Mouse (Mus musculus): ENCODE measurements around the gene Hk1. TPM values are rescaled to one million over a fixed set of nuclear protein-coding genes. Genes with fewer than 3 reads are reported as not detected.

Gene Hk1
- polyA plus RNA-seq (2012; rRNA removed): 44.0 and 48.6 TPM in 2 replicates

DNA sequence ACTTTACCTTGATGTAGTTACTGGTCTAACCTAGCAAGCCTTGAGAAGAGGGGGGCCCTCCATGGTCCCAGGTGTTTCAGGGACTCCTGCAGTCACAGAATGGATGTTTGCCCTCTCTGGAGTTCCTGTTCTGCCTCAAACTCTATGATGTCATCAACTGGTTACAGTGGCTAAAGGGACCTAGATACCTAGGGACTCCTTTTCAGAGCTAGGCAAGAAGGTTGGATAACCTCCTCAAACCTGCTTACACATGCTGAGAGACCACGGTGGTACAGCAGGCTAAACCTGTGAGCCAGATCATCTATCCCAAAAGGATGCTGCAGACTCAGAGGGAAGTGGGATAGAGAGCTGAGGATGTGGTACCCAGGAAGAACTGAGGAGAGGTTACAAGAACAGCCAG is at the start of gene Hk1:
TSS of gene Hk1 (minus strand) at position 101 of the 400 bp plus-strand sequence.

DNA sequence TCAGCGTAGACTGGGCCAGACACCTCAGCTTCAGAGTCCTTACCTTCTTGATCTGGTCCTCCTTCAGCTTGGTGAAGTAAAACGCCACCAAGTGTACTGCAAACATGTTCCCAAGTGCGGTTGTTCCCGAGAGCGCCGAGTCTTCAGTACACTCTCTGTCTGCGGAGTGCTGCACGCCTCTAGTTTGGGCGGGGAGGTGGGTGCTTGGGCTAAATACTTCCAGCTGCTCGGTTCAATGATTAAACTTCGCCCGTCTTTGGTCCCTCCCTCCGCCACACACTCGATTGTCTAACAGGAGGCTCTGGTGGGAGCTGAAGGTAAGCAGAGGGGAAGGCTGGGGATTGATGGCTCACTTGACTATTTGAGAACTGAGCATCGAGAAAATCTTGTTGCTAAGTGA is 42.5 kb upstream of the Hk1 start, which contains the start of gene Hkdc1:
TSS of gene Hkdc1 (minus strand) at position 237 of the 400 bp plus-strand sequence.

DNA sequence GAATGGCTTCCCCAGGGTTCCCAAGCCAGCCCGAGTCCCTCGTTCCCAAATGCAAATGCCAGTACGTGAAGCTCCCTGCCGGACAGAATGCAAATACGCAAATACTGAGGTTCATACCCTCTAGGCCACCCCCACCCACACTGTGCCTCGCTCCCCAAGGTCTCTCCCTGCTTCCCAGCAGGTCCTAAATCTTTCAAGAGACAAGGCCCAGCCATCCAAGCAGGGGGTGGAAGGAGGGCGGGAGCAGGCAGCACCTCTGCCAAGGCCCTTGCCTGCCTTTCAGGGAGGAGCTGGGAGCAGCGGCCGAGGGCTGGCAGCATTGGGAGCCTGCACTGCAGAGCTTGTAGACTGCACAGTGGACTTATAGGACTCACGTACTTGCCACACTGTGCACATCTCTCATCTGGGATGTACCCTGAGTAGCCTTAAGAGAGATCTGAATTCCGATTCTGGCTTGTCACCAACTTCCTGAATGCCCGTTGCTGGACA is 127.7 kb downstream of the Hk1 start, which contains the start of gene Tacr2:
TSS of gene Tacr2 (plus strand) at position 439 of the 489 bp plus-strand sequence.

DNA sequence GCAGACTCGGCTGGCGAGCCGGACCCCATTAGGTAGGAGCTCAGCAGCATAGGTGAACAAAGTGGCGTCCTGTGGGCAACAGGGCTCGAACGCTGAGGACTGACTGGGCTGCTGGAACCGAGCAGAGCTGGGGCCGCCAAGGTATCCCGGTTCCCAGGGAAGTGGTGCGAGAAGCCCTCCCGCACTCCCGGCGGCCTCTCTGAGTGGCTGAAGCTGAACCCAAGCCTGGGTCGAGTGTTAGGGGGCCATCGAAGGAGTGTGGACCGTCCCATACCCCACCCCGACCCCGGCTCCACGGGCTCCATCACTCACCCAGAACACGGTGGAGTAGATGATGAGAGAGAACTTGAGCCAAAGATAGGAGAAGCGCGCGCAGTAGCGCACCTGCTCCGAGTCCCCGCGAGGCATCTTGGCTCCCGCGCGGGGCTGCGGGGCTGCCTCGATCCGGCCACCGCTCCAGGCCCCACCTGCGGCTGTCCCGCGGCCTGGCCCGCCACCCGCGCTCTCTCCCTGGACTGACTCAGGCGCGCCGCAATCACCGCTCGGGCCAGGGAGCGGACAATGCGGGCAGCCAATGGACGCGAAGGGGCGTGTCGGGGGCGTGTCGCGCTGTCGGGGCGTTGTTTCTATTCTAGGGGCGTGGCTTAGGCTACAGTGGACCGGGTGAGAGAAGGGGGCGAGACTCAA is 148.9 kb downstream of the Hk1 start, which contains the start of gene Tspan15:
TSS of gene Tspan15 (minus strand) at position 544 of the 687 bp plus-strand sequence.

Other genes starting within 250 kb of the Hk1 start
- gene Neurog3, start 246.8 kb downstream of the Hk1 start, polyA plus RNA-seq (2012; rRNA removed): 0.22 and 0.41 TPM in 2 replicates
- 6.3 and 6.7 TPM in 2 replicates for gene Fam241b, start 236.0 kb downstream of the Hk1 start, polyA plus RNA-seq (2012; rRNA removed)
- gene Tspan15, start 148.7 kb downstream of the Hk1 start, polyA plus RNA-seq (2012; rRNA removed): 206 and 220 TPM in 2 replicates
- 10.9 and 18.5 TPM in 2 replicates for gene Tacr2, start 127.5 kb downstream of the Hk1 start, polyA plus RNA-seq (2012; rRNA removed)
- 0.02 and 0.24 TPM in 2 replicates for gene Hkdc1, start 42.6 kb upstream of the Hk1 start, polyA plus RNA-seq (2012; rRNA removed)
- gene 4930507D05Rik, start 69.6 kb upstream of the Hk1 start, polyA plus RNA-seq (2012; rRNA removed): not detected in 2 replicates
- 4.4 and 5.9 TPM in 2 replicates for gene Supv3l1, start 69.8 kb upstream of the Hk1 start, polyA plus RNA-seq (2012; rRNA removed)
- gene Vps26a, start 106.9 kb upstream of the Hk1 start, polyA plus RNA-seq (2012; rRNA removed): 1.4 and 2.5 TPM in 2 replicates
- gene Srgn, start 147.5 kb upstream of the Hk1 start, polyA plus RNA-seq (2012; rRNA removed): 1.6 and 2.0 TPM in 2 replicates
- gene Kif1bp, start 198.5 kb upstream of the Hk1 start, polyA plus RNA-seq (2012; rRNA removed): 8.8 and 10.2 TPM in 2 replicates
- gene Ddx21, start 222.4 kb upstream of the Hk1 start, polyA plus RNA-seq (2012; rRNA removed): 1.4 and 2.1 TPM in 2 replicates

Data from stomach, adult 2 months (tissue).